Mouse (Mus musculus) layer of hippocampus, adult 18-20 months (tissue): ENCODE measurements around the gene Tmod1. TPM values are rescaled to one million over a fixed set of nuclear protein-coding genes. Genes with fewer than 3 reads are reported as not detected.
A peak's percentile ranks its signal among the peaks of the same experiment; 100 is the strongest.

Source experiments
- DNase-seq, 2 experiments: peaks; one replicate each; pipeline ENCODE4 v3.0.0; 2022; ENCODE audit warnings: low spot score in 2 of 2
- total RNA-seq, 2 experiments: library from RNA; stranded (reverse); gene quantifications; 2 replicates each; pipeline ENCODE4 v1.2.3; 2021

The Tmod1 gene
- total RNA-seq, 2 experiments from 2014 or later: 20.6 to 22.8 TPM

- no peak for DNase-seq
These were observed 90.7 kb downstream of the Tmod1 start for GRCm38 (mm10) chr4:46129311-46130004.

- peak in 1 of 2 experiments; percentile 55 for DNase-seq
These were observed 91.5 kb downstream of the Tmod1 start for GRCm38 (mm10) chr4:46130221-46130620.

GRCm38 (mm10) chr4:46131791-46132190 is 93.1 kb downstream of the Tmod1 start:
- DNase-seq: no peak

- DNase-seq: no peak
These were observed 99.0 kb downstream of the Tmod1 start for GRCm38 (mm10) chr4:46137629-46138286.

GRCm38 (mm10) chr4:46138287-46139222 is 99.8 kb downstream of the Tmod1 start, which contains the start of the genes Ncbp1 and Tstd2:
Gene Ncbp1, plus strand, starts transcription at chr4:46138613.
Gene Tstd2, minus strand, starts transcription at chr4:46138694.
- peak; percentile 86 to 94 for DNase-seq

GRCm38 (mm10) chr4:46144323-46144722 is 105.6 kb downstream of the Tmod1 start:
- no peak for DNase-seq

GRCm38 (mm10) chr4:46146881-46147280 is 108.1 kb downstream of the Tmod1 start:
- peak in 1 of 2 experiments; percentile 60 for DNase-seq

- DNase-seq: no peak
These were observed 113.3 kb downstream of the Tmod1 start for GRCm38 (mm10) chr4:46151903-46152544.

- no peak for DNase-seq
These were observed 125.3 kb downstream of the Tmod1 start for GRCm38 (mm10) chr4:46164027-46164426.

Other genes with a start within 250 kb of the Tmod1 start
- 1 to 10 TPM; 7.4 to 8.5 TPM for gene Aldh1b1, start 239.9 kb upstream of the Tmod1 start, total RNA-seq
- gene Igfbpl1, start 212.0 kb upstream of the Tmod1 start, total RNA-seq: 1 to 10 TPM in 1 of 2 experiments, under 1 TPM in 1; 0.43 to 1.4 TPM
- not detected for gene Stra6l, start 190.3 kb upstream of the Tmod1 start, total RNA-seq
- gene Ccdc180, start 148.6 kb upstream of the Tmod1 start, total RNA-seq: under 1 TPM; 0.36 to 0.79 TPM
- gene Tdrd7, start 73.6 kb upstream of the Tmod1 start, total RNA-seq: 10 to 100 TPM; 29.3 to 30.8 TPM
- gene Ncbp1, start 99.7 kb downstream of the Tmod1 start, total RNA-seq: 10 to 100 TPM; 56.8 to 58.9 TPM
- 10 to 100 TPM; 17.8 to 19.1 TPM for gene Tstd2, start 99.8 kb downstream of the Tmod1 start, total RNA-seq
- 10 to 100 TPM; 11.9 to 16.3 TPM for gene Xpa, start 157.4 kb downstream of the Tmod1 start, total RNA-seq